Mouse (Mus musculus) left cerebral cortex, adult 9 months (tissue): ENCODE data around the gene Gm11627.

Experiments used
- DNase-seq, 2 experiments: peaks; one replicate each; pipeline ENCODE4 v3.0.0; 2022; ENCODE audit warnings: low spot score in 2 of 2

Gm11627 gene

DNA sequence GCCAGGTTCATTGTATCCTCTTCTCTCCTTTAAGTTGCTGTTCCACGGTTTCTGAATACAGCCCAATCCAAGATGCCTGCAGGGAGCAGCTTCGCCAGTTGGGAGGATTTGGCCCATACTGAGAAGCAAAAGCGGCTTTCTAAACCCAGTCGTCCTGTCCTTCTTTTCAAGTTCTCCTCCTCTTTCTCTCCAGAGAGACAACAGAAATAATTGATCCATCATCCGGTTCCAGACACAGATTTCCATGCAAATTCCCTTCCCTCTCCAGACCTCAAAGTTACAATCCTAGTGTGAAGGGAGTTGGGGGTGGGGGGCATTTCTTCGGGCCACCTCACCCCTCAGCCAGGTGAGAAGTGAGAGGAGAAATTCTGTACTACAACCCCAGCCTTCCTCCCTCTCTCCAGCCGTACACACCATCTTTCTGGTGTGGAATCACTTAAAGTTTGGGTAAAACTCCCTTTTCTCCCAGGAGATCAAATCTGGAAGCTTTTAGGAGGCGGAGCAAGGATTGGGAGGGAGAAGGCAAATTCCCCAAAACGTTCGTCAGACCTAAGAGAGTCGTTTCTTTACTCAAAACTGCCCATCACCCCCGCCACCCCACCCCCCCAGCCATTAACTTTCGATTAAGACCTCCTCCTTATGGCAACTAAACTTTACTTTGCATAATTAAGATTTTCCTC is 23.7 kb upstream of the Gm11627 start:
- no peak for DNase-seq

DNA sequence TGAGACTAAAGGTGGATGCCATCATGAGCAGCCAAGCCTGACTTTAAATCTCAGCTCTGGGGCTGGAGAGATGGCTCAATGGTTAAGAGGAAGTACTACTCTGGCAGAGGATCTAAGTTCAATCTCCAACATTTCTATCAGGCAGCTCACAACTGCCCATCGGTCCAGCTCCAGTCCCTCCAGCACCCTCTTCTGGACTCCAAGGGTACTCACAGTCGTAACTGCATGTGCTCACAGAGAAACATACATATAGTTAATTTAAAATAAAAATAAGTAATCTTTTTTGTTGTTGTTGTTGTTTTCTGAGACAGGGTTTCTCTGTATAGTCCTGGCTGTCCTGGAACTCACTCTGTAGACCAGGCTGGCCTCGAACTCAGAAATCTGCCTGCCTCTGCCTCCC is 20.7 kb upstream of the Gm11627 start:
- DNase-seq, result no peak

- DNase-seq, result no peak
Observed at GRCm38 (mm10) chr11:102595341-102595820, 16.1 kb upstream of the Gm11627 start.

GRCm38 (mm10) chr11:102587554-102587953 is 8.3 kb upstream of the Gm11627 start:
- DNase-seq, result no peak

- DNase-seq, result no peak
Observed at GRCm38 (mm10) chr11:102586445-102587130, 7.3 kb upstream of the Gm11627 start.

DNA sequence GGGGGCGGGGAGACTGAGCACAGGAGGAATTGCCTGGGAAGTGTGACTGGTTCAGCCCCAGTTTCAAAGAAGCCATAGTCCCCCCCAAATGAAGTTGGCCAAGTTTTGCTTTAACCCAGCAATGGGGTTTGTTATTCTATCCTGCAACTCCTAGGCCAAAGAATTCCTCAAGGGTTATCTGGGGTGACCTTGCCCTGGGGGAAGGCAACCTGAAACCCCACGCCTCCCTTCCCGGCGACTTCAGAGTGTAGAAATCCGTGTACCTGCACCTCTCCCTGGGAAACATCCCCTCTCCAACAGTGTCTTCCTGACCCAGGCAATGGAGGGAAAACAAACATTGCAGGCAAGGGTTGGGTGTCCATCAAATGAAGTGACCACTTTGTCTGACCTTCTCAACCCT is 3.5 kb upstream of the Gm11627 start:
- no peak for DNase-seq

GRCm38 (mm10) chr11:102582016-102582610 is 2.9 kb upstream of the Gm11627 start:
- no peak for DNase-seq

DNA sequence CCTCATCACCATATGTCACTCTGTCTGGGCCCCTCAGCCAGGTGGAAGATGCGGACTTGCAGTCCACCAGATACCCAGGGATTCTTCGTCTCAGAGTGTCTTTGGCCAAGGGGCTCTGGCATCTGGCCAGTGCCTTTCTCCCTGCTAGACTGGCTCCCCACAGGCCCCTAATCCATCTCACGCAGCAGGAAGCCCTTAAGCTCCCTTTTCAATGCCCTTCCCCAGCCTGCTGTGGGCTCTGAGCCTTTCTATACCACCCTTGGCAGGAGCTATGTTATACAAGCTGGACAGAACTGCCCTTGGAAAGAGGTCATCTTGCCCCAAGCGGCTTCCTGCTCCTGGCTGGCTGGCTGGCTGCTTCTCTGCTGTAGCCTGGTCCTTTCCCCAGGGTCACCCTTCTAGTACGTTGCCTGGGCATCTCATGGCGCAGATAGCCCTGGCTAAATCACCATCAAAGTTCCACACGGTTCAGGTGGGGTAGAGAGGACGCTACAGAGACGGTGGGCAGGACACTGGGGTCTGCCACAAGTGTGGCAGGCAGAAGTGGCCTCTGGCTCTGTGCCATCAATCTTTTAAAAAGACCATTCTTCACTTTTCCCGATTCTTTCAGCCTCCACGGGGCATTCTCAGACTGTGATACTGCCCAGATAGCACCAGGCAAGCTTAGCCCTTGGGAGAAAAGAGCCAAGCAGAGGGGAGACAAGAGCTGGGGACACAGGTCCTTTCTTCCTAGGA is 2.2 kb upstream of the Gm11627 start:
- DNase-seq, result no peak

DNA sequence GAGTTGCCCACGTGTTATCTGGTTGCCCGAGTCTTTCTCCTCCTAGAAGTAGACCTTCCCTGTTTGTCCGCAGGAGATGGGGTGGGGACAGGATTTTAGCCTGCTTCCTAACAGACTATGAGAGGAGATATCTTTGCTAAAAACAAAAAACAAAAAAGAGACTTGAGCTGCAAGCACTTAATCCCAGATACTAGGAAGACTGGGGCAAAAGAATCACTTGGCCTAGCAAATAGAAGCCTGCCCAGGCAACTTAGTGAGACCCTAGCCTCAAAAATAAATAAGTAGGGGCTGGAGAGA is 721 bp upstream of the Gm11627 start:
- DNase-seq, result no peak

- peak in 1 of 2 experiments; percentile 33 for DNase-seq
Observed at GRCm38 (mm10) chr11:102578341-102579118, 731 bp downstream of the Gm11627 start.

DNA sequence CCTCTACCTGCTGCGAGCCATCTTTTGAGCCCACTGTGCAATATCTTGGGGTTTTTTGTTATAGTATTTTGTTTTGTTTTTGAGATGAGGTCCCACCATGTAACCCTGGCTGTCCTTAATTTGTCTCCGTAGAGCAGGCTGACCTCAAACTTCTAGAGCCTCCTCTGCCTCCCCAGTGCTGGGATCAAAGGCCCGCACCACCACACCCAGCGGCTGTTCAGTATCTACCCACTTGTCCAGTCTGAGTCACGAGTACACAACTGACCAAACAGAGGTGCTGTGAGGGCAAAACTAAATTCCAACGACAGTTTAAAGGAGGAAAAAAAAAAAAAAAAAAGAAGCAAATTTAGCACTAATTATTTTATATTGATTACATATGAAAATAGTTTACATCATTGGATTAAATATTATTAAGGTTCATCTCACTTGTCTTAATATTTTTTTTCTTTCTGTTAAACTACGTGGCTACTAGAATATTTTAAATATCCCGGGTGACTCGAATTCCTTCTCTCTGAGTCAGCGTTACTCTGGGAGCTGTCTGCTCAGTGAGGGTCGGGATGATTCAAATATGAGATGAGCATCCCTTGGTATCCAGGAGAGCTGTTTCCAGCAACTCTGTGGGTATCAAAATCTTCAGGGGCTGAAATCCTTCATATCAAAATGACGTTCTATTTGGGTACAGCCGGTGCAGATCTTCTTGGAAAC is 3.1 kb downstream of the Gm11627 start:
- no peak for DNase-seq

DNA sequence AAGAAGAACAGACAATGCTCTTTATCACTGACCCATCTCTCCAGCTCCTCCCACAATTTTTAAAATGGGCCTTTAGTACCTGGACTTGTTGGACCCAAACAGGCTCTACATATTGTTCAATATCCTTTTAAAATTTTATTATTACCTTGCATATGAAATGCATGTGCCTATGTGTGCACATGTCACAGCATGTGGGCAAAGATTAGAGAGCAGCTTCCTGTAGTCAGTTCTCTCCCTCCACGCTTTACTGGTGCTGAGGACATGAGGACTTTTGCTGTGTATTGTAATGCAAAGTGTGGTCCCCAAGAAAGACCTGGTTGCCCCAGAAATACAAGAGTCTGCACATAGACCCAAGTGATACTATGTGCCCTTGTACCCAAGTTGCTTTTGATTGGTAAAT is 4.2 kb downstream of the Gm11627 start:
- no peak for DNase-seq

DNA sequence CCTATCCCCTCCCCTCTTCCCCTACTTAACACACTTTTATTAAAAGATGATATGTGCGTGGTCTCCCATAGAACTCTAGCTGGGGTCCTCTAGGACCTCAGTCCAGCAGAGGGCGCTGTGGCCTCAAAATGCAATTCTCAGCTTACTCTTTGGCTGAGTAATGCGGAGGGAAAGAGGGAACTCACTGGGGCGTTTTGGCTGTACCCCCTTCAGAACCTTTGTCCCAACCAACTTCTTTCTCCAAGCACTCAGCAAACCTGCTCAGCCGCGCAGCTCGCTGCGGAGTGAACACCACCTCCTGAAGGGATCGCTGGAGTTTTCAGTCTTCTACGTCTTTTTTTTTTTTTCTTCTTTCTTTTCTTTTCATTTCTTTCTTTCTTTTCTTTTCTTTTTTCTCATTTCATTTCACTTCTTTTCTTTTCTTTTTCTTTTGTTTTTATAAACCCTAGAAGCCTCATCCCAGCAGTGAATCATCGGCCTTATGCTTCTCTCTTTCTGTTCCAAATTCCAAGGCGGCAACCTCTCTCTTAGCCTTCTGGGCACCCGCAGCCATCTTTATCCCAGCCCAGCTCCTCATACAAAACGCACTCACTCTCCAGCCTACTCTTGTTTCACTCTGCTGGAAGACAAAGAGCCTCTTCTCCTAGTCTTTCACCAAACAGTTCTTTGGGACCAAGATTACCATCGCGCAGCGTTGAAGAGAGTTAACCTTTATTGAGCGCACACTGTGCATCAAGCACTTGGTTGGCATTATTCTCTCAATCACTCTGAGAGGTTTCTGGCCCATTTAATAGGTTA is 6.2 kb downstream of the Gm11627 start:
- peak in 1 of 2 experiments; percentile 82 for DNase-seq

GRCm38 (mm10) chr11:102568756-102569377 is 10.4 kb downstream of the Gm11627 start:
- DNase-seq, result no peak

GRCm38 (mm10) chr11:102568191-102568590 is 11.1 kb downstream of the Gm11627 start:
- DNase-seq, result no peak

DNA sequence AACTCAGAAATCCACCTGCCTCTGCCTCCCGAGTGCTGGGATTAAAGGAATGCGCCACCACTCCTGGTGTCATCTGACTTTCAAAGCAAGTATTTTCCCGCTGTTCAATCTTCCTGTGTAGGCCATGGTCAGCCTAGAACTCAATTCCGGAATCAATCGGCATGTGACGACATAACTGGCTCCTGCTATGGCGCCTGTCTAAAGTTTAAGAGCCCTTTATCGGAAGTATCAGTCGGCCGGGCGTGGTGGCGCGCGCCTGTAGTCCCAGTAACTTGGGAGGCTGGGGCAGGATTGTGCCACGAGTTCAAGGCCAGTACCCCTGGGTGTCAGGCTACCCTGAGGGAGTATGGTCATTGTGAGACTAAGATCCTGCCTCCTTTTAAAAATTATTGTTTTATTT is 11.5 kb downstream of the Gm11627 start:
- no peak for DNase-seq

- DNase-seq, result no peak
Observed at GRCm38 (mm10) chr11:102567157-102567556, 12.1 kb downstream of the Gm11627 start.

DNA sequence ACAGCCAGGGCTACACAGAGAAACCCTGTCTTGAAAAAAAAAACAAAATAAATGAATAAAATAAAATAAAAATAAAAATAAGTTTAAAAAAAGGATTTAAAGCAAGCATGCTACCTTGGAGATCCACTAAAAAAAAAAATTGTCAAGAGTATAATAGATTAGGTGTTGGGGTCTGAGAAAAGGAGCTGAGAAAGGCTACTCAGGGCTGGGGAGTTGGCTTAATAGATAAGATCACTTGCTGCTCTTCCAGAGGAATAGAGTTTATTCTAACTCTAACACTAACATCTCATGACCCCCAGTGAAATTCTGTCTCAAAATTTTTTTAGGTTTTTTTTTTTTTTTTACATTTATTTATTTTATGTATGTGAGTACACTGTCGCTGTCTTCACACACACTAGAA is 13.0 kb downstream of the Gm11627 start:
- no peak for DNase-seq

GRCm38 (mm10) chr11:102565741-102566140 is 13.5 kb downstream of the Gm11627 start:
- DNase-seq, result no peak
